Mouse (Mus musculus) adrenal gland, adult 8-10 months (tissue): ENCODE results near the gene Gm8082. TPM values are rescaled to one million over a fixed set of nuclear protein-coding genes. Genes with fewer than 3 reads are reported as not detected.
"Not testable (repeated sequence)": the region's sequence is repeated elsewhere in the genome, so short reads cannot be mapped to it uniquely, and the experiment has no call there.

Source experiments
- DNase-seq: peaks from one replicate; pipeline ENCODE4 v3.0.0; 2022
- total RNA-seq, 4 experiments: library from RNA; stranded (reverse); gene quantifications; 2 replicates each; pipeline ENCODE4 v1.2.4; 2022

Gene Gm8082
- total RNA-seq = not detected

DNA sequence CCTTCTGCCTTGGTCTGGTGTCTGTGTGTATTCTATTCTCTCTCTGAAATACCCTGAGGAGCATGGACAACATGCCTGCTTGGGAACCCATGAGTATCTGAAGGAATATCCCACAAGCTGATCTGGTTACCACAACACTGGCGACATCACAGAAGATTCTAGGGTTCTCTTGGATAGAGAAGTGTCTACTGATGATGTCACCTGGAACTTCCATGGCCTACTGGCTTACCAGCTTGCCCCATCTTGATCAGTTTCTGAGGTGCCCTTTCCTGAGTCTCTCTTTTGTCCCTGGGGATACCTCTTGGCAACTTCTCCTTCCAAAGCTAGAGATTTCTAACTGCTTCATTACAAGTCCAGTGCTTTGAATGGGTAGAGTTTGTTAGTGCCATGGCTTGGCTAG is at the start of gene Gm8082:
TSS of gene Gm8082 (minus strand) at position 101 of the 400 bp plus-strand sequence.
- not testable (repeated sequence) for DNase-seq

DNA sequence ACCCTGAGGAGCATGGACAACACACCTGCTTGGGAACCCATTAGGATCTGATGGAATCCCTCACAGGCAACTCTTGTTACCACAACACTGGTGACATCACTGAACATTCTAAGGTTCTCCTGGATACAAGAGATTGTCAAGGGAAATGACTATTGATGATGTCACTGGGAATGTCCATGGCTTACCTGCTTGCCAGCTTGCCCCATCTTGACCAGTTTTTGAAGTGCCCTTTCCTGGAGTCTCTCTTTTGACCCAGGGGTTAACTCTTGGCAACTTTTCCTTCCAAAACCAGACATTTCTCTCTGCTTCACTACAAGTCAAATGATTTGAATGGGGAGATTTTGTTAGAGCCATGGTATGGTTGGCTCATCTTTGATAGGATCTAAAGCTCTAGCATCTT is 22.1 kb upstream of the Gm8082 start, which contains the start of gene Gm10376:
TSS of gene Gm10376 (minus strand) at position 101 of the 400 bp plus-strand sequence.
- not testable (repeated sequence) for DNase-seq

Other genes starting within 250 kb of the Gm8082 start
- not detected for gene Gm3015, start 224.8 kb downstream of the Gm8082 start, total RNA-seq
- not detected for gene Gm10377, start 195.6 kb downstream of the Gm8082 start, total RNA-seq
- gene Gm21977, start 140.1 kb downstream of the Gm8082 start, total RNA-seq = not detected
- not detected for gene Gm10376, start 22.0 kb upstream of the Gm8082 start, total RNA-seq
- gene Gm8094, start 83.0 kb upstream of the Gm8082 start, total RNA-seq = not detected
- gene Gm8104, start 107.0 kb upstream of the Gm8082 start, total RNA-seq = not detected
- gene Gm7233, start 186.2 kb upstream of the Gm8082 start, total RNA-seq = not detected
- gene Gm8122, start 241.7 kb upstream of the Gm8082 start, total RNA-seq = not detected